Mouse (Mus musculus): ENCODE measurements around the gene Arfgap3. TPM values are rescaled to one million over a fixed set of nuclear protein-coding genes. Genes with fewer than 3 reads are reported as not detected.

Arfgap3 gene
- total and polyA plus RNA-seq, 3 experiments: 8.2 to 12.4 TPM; not detected in 1

DNA sequence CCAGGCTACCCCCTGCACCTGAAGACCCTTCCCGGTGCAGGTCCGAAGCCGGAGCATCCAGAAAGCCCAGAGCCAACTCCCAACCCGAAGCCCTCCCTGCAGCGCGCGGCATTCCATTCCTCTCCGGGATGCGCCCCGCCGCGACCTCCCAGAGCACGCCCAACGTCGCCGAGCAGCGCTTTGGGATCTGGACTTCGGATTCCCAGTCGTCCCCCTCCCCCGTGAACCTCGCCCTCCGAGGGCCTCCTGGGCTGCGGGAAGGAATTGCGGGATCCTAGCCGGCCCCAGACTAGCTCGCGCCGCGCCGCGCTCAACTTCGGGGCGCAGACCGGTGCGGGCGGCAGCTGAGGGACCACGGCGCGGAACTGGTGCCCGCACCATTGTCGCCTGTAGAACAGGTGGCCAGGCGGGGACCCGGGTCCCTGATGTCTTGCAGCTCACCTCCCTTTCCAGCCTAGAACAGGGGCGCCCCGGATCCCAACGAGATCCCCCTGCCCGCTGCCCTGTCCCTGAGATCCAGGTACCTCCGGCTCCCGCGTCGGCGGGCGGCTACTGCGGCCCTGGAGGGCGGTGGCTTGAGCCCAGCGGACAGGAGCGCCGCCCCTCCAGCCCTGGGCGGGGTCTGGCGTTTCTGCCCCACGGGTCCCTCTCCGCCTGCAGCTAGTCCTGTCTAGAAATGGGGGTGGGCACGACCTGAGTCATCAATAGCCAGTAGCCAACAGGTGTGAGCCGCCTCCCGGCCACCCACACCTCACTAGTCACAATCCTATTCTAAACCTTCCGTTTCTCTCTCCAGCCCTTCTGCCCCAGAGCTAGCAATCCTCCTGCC is 98.7 kb downstream of the Arfgap3 start, which contains the start of gene A4galt:
TSS of gene A4galt (minus strand) at position 599 of the 829 bp plus-strand sequence.
- no peaks in the 10 kb centered on the region; a peak in 1 of 4 replicates for H3K27me3 ChIP-seq (ENCODE audit: control insufficient read depth in 1 of 2, insufficient read depth in 2 of 2, low read length in 2 of 2)
- TF ChIP-seq CHD1 (IDR thresholded peaks at IDR 0.05; ENCODE audit: low read depth, low read length) (no peak), JUND (IDR thresholded peaks at IDR 0.05; ENCODE audit: low read depth, low read length) (no peak), GATA1 (IDR thresholded peaks at IDR 0.05; ENCODE audit: low read depth, low read length) (no peak), ETS1 (IDR thresholded peaks at IDR 0.05; ENCODE audit: low read depth, low read length) (no peak), TBP (IDR thresholded peaks at IDR 0.05; ENCODE audit: low read depth, low read length) (no peak), KAT2A (conservative IDR thresholded peaks at IDR 0.05; ENCODE audit: low read depth, low read length) (no peak), ZKSCAN1 (IDR thresholded peaks at IDR 0.05; ENCODE audit: low read depth, low read length) (no peak), UBTF (IDR thresholded peaks at IDR 0.05; ENCODE audit: borderline replicate concordance, insufficient read depth, low read depth, low read length) (no peak), POLR2A (IDR thresholded peaks at IDR 0.05; ENCODE audit: control insufficient read depth in 1 of 2, insufficient read depth in 1 of 2, low read depth in 1 of 2, low read length in 2 of 2, poor library complexity in 1 of 2) (no peak), CHD2 (IDR thresholded peaks at IDR 0.05; ENCODE audit: low read length) (no peak)
- no peaks in the 10 kb centered on the region for H3K79me2 ChIP-seq (ENCODE audit: control insufficient read depth, insufficient read depth, low read length, poor library complexity)
- H3K9me3 ChIP-seq (replicated peaks; ENCODE audit: insufficient read depth, low read length): no peaks in the 10 kb centered on the region
- H3K4me1 ChIP-seq (ENCODE audit: control insufficient read depth in 1 of 2, insufficient read depth in 2 of 2, low read length in 2 of 2): peaks cover 0 to under 1% of the 10 kb centered on the region in 2 experiments; a peak in 1 of 4 replicates
- DNase-seq (ENCODE audit: low read depth, low spot score): no peak
- no peaks in the 10 kb centered on the region for H3K36me3 ChIP-seq (ENCODE audit: control insufficient read depth in 1 of 2, insufficient read depth in 2 of 2, low read length in 2 of 2)
- no peak within 1 kb of the TSS for H3K27ac ChIP-seq (ENCODE audit: control insufficient read depth, low read depth, low read length)
- no peak within 1 kb of the TSS for H3K4me3 ChIP-seq (ENCODE audit: control insufficient read depth in 1 of 2, insufficient read depth in 1 of 2, low read depth in 2 of 2, low read length in 2 of 2)
- no peak within 1 kb of the TSS for H3K9ac ChIP-seq (ENCODE audit: control insufficient read depth, low read depth, low read length, poor library complexity, severe bottlenecking)

DNA sequence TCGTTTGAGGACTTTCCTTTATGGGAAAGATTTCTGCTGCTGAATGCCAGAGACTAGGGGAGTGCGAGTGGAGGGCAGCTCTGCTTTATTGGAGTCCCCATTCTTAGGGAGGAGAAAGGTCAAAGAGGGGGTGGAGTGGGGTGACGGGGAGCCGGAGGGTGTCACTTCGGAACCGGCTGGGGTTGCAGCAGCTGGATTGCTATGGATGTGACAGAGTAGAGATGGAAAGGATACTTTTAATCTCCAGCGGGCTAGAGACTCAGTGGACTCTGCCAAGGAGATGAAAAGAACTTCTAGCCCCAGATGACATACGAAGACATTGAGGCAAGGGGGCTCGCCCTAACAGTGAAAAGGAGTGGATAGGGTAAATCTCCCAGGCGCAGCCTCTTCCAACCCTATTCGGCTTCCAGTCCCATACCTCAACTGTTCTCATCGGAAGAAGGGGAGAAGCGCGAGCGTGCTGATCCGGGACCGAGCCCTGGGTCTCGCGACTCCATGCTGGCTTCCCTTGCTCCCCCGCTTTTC is 99.3 kb downstream of the Arfgap3 start:
- H3K9me3 ChIP-seq (replicated peaks; ENCODE audit: insufficient read depth, low read length): no peaks in the 10 kb centered on the region
- no peak overlapping the region for H3K4me3 ChIP-seq (ENCODE audit: control insufficient read depth in 1 of 2, insufficient read depth in 1 of 2, low read depth in 2 of 2, low read length in 2 of 2)
- no peak overlapping the region for H3K9ac ChIP-seq (ENCODE audit: control insufficient read depth, low read depth, low read length, poor library complexity, severe bottlenecking)
- H3K79me2 ChIP-seq (ENCODE audit: control insufficient read depth, insufficient read depth, low read length, poor library complexity): no peaks in the 10 kb centered on the region
- no peaks in the 10 kb centered on the region for H3K4me1 ChIP-seq (ENCODE audit: control insufficient read depth in 1 of 2, insufficient read depth in 2 of 2, low read length in 2 of 2)
- no peak overlapping the region for H3K27ac ChIP-seq (ENCODE audit: control insufficient read depth, low read depth, low read length)
- TF ChIP-seq ZKSCAN1 (IDR thresholded peaks at IDR 0.05; ENCODE audit: low read depth, low read length) (no peak), POLR2AphosphoS2 (IDR thresholded peaks at IDR 0.05; ENCODE audit: low read length) (no peak), MAFK (IDR thresholded peaks at IDR 0.05; ENCODE audit: borderline replicate concordance, low read depth, low read length) (no peak), MAZ (IDR thresholded peaks at IDR 0.05; ENCODE audit: low read depth, low read length) (no peak), ETS1 (IDR thresholded peaks at IDR 0.05; ENCODE audit: low read depth, low read length) (no peak), ZMIZ1 (IDR thresholded peaks at IDR 0.05; ENCODE audit: low read depth, low read length) (no peak), NELFE (IDR thresholded peaks at IDR 0.05; ENCODE audit: low read depth, low read length) (no peak), MXI1 (IDR thresholded peaks at IDR 0.05; ENCODE audit: low read depth, low read length) (no peak), RCOR1 (IDR thresholded peaks at IDR 0.05; ENCODE audit: low read depth, low read length) (no peak), ZC3H11A (IDR thresholded peaks at IDR 0.05; ENCODE audit: low read depth, low read length) (no peak), KAT2A (conservative IDR thresholded peaks at IDR 0.05; ENCODE audit: low read depth, low read length) (no peak), E2F4 (IDR thresholded peaks at IDR 0.05; ENCODE audit: borderline replicate concordance, low read depth, low read length) (no peak), POLR2AphosphoS5 (IDR thresholded peaks at IDR 0.05; ENCODE audit: borderline replicate concordance, low read depth, low read length) (no peak), SMC3 (IDR thresholded peaks at IDR 0.05; ENCODE audit: low read depth, low read length) (no peak), EP300 (IDR thresholded peaks at IDR 0.05; ENCODE audit: low read depth in 1 of 2, low read length in 2 of 2) (no peak), TAL1 (IDR thresholded peaks at IDR 0.05; ENCODE audit: low read length) (no peak), ELF1 (IDR thresholded peaks at IDR 0.05; ENCODE audit: low read depth, low read length) (no peak), GATA1 (IDR thresholded peaks at IDR 0.05; ENCODE audit: low read depth, low read length) (no peak), USF2 (IDR thresholded peaks at IDR 0.05; ENCODE audit: borderline replicate concordance in 1 of 2, insufficient read depth in 1 of 2, low read depth in 1 of 2, low read length in 2 of 2) (no peak)
- no peak for DNase-seq (ENCODE audit: low read depth, low spot score)
- no peaks in the 10 kb centered on the region for H3K27me3 ChIP-seq (ENCODE audit: control insufficient read depth in 1 of 2, insufficient read depth in 2 of 2, low read length in 2 of 2)
- no peaks in the 10 kb centered on the region for H3K36me3 ChIP-seq (ENCODE audit: control insufficient read depth in 1 of 2, insufficient read depth in 2 of 2, low read length in 2 of 2)

Measured in MEL (cell line).